Mouse (Mus musculus): ENCODE results near the gene Dcakd.
"Not testable (repeated sequence)": the region's sequence is repeated elsewhere in the genome, so short reads cannot be mapped to it uniquely, and the experiment has no call there.

The Dcakd gene

DNA sequence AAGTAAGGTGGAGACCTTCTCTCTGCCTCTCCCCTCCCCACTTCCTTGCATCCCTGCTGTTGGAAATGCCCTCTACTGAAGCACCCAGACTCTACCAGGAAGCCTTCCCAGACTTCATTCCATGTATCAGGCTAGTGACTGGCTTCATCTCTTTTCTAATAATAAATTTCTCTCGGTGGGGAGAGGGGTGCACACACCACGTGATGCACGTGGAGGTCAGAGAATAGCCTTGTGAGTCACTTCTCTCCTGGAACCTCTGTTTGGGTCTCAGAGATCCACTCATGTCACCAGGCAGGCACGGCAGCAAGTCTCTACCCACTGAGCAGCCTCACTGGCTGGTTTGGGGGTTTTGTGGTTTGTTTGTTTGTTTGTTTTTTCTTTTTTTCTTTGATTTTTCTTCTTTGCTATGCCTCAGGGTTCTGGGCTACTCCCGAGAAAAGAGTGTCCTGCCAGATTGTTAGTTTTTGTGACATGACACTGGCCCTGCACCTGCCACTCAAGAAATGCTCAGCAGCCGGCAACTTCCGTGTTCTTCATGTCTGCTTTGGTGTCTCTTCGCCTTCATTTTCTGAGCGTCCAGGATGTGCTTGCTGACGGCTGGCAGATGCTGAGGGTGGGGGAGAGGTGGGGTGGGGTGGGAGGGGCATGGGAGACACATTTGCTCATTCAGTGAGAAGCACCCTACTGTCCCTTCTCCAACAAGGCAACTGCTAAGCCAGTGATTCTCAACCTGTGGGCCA is 46.8 kb downstream of the Dcakd start:
- DNase-seq (ENCODE audit: low spot score): no peak

DNA sequence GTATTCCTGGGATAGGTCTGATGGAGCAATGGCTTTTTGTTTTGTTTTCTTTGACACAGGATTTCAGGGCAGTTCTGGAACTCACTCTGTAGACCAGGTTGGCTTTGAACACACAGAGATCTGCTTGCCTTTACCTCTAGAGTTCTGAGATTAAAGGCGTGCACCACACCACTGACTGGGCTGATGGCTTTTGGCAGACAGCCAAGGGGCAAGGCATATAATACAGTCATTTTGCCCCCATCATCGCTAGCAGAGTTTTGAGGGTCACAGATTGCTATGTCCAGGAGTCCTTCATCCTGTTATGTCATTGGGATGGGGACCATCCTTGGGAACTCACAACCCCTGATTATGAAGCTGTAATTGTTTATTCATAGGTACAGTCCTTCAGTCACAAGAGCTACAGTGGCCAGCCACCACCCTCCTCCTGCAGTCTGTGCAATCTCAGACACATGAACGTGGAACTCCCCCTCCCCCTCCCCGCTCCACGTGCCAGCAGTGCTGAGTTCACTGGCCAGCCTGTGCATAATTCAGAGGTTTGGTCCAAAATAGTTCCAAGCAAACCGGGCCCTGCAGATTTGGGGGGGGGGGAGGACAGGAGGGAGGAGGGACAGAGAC is 50.0 kb downstream of the Dcakd start:
- DNase-seq (ENCODE audit: low spot score): peak; percentile 31

DNA sequence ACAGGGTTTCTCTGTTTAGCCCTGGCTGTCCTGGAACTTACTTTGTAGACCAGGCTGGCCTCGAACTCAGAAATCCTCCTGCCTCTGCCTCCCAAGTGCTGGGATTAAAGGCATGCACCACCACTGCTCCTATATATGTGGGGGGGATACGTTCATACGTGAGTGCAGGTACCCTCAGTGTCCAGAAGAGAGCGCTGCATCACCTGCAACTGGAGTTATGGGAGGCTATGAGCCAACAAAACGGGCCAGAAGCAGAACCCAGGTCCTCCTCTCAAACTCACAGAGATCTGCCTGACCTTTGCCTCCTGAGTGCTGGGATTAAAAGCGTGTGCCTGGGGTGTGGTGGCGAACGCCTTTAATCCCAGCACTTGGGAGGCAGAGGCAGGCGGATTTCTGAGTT is 52.2 kb downstream of the Dcakd start:
- DNase-seq (ENCODE audit: low spot score): not testable (repeated sequence)

DNA sequence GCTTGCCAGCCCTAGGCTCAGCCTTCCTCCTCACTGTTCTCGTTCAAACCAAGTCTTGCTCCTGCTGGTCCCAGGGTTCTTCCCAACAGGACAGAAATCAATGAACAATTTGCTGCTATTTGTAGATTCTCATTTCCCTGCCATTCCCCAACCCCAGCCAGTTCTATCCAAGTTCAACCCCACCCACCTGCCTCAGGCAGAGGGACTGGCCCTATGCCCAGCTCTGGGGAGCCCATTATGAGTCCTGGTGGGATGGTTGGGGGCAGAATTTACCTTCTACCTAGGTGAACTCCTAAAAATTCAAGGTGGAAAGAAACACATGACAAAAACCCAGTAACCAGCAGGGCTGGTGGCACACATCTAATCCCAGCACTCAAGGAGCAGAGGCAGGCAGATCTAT is 55.8 kb downstream of the Dcakd start:
- no peak for DNase-seq (ENCODE audit: low spot score)

GRCm38 (mm10) chr11:102971604-102972003 is 56.5 kb downstream of the Dcakd start:
- no peak for DNase-seq (ENCODE audit: low spot score)

- DNase-seq (ENCODE audit: low spot score): peak; percentile 28
Observed at GRCm38 (mm10) chr11:102964547-102965091, 63.5 kb downstream of the Dcakd start.

- DNase-seq (ENCODE audit: low spot score): no peak
Observed at GRCm38 (mm10) chr11:102963855-102964546, 64.1 kb downstream of the Dcakd start.

- no peak for DNase-seq (ENCODE audit: low spot score)
Observed at GRCm38 (mm10) chr11:102963246-102963854, 64.8 kb downstream of the Dcakd start.

GRCm38 (mm10) chr11:102962861-102963245 is 65.3 kb downstream of the Dcakd start:
- DNase-seq (ENCODE audit: low spot score): no peak

- DNase-seq (ENCODE audit: low spot score): no peak
Observed at GRCm38 (mm10) chr11:102961082-102961481, 67.1 kb downstream of the Dcakd start.

- no peak for DNase-seq (ENCODE audit: low spot score)
Observed at GRCm38 (mm10) chr11:102958870-102959269, 69.3 kb downstream of the Dcakd start.

- no peak for DNase-seq (ENCODE audit: low spot score)
Observed at GRCm38 (mm10) chr11:102958431-102958830, 69.7 kb downstream of the Dcakd start.

- DNase-seq (ENCODE audit: low spot score): no peak
Observed at GRCm38 (mm10) chr11:102957692-102958091, 70.4 kb downstream of the Dcakd start.

GRCm38 (mm10) chr11:102956962-102957614 is 71.0 kb downstream of the Dcakd start:
- DNase-seq (ENCODE audit: low spot score): peak; percentile 67

DNA sequence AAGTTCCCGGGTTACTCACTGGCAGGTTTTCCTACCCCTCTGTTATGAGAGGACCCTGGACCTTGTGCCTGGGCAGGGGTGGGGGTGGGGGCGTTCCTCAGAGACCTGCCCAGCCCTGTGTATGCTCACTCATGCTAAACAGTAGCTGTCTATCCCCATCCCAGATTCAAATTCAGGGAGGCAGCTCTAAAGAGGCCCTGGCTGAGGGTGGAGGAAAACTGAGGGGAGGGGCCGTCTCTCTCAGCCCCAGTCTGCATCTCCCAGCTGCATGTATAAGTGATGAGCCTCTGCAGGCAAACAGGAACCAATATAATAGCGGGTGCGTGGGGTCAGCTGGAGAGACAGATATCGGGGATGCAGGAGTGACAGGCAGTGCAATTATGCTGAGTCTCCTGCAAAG is 75.2 kb downstream of the Dcakd start:
- DNase-seq (ENCODE audit: low spot score): no peak

DNA sequence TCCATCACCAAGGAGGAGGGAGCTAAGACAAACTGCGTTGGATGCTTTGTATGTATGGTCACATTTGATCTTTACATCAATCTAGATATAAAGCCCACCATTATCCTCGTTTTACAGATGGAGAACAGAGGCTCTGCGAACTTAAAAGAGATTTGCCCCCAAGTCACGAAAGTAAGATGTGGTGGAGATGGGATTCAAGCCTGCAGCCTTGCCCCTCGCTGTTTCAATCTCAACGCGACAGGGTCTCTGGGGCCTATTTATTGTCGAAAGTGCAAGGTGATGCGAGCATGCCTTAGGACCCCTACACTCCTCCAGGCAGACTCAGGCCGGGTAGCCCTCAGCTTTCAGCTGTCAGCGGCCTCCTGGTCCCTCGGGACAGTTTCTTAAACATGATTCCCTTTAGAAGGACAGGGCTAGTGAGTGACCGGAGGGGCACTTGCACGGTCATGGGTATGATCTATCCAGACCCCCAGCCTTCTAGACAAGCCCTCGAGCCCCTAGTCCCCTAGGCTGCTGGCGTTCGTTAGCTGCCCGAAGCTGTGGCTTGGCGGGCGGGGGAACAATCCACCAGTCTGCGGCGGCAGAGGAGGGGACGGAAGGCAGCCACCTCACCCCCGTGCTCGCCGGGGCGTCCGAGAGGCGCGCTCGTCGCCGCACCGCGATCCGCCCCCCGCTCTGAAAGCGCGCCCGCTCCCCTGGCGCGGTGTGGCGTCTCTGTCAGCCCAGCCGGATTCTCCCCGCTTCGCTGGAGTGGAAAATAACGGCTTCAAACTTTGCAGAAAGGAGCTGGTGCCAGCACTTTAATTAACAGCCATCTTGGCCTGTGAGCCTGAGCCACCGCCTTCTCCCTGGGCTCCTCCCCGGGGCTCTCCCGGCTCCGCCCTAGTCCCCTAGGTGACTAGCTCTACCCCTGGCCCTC is 79.8 kb downstream of the Dcakd start:
- DNase-seq (ENCODE audit: low spot score): peak; percentile 14

- DNase-seq (ENCODE audit: low spot score): no peak
Observed at GRCm38 (mm10) chr11:102946992-102947343, 81.2 kb downstream of the Dcakd start.

DNA sequence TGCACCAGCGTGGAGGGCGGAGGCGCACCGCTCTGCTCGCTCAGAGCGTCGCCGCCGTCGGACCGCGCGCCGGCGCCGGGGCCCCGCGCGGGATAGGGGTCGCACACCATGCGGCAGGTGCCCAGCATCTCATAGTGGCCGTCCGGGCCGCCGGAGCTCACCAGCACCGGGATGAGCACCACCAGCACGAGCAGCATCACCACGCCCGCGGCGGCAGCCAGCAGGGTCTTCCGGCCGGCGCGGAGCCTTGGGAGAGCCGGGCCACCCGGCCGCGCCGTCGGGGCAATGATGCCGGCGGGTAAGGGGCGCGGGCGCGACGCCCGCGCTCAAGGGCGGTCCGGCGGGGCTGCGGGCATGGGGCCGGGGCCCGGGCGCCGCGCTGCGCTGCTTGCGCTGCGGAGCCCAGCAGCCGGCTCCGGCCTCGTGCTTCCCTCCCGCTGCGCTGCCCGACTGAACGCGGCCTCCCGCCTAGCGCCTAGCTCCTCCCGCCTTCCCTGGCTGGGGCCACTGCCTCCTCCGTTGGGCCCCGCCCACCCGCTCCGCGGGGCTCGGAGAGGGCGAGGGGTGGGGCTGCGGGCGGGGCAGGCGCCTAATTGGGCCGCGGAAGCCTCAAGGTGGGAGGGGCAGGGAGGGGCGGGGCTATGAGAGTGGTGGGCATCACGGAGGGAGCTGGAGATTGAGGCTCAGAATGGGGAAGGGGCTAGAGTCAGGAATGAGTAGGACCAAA is 81.7 kb downstream of the Dcakd start, which contains the start of gene C1ql1:
Gene C1ql1 (minus strand): TSS at position 424 of the 727 bp plus-strand sequence.
- peak; percentile 88 for DNase-seq (ENCODE audit: low spot score)

DNA sequence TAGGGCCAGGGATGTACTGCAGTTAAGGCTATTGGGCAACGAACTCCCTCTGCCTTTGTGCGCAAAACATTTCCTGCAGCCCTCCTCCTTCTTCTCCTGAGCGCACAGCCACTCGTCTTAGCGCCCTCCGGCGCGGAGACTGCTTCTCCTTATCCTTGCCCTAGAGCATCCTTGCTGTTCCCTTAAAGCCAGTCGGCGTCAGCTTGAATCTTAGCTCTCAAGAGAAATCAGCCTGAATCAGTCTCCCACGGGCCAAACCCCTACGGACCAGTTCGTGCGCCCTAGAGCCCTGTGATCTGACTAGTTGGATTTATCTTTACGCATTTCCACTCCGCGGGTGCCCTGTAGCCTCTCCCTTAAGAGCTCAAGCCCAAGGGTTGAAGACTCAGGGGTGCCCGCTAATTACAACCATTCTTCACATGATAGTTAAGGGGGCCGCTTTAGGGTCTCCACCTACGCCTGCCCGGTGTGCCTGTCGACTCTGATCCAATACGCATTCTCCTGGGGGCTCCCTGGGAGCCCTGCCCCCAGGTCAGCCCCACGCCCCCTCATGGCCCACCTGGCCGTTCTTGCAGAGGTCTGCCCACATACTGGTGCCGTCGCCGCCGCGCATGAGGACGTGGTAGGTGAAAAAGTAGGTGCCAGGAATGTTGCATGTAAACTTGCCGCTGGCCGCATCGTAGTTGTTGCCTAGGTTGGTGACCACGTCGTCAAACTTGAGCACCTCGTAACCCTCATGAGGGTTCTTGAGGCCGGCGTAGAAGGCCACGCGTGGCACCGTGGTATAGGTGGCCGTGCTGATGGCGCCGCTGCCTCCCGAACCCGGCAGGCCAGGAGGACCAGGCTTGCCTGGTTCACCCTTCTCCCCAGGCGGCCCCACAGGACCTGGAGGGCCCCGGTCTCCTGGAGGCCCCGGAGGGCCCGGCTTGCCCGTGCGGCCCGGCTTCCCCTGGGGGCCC is 82.5 kb downstream of the Dcakd start:
- no peak for DNase-seq (ENCODE audit: low spot score)

Measured in lung, postnatal 25 days (tissue).